Mouse (Mus musculus) stomach, postnatal 0 days (tissue): ENCODE data around the gene Car4. TPM values are rescaled to one million over a fixed set of nuclear protein-coding genes. Genes with fewer than 3 reads are reported as not detected.
A peak's percentile ranks its signal among the peaks of the same experiment; 100 is the strongest.

ENCODE experiments used
- ATAC-seq: fragments of 200-750 bp; cut with Nextera tagmentation; 2 replicates; pipeline ENCODE4 v1.8.0; 2017; ENCODE audit not compliant: low FRiP score, low TSS enrichment
- DNase-seq: peaks from one replicate; pipeline ENCODE4 v3.0.0-alpha.2; 2016; ENCODE audit warnings: low spot score
- H3K27ac ChIP-seq: fragments of 300-500 bp; sonication (generic); replicated peaks from 2 replicates; pipeline ENCODE4 v1.5.1; 2014; ENCODE audit warnings: mild to moderate bottlenecking, control low read depth
- H3K27me3 ChIP-seq: fragments of 300-500 bp; sonication (generic); 2 replicates; pipeline ENCODE4 v1.6.1; 2014; ENCODE audit warnings: low read length; ENCODE audit not compliant: control insufficient read depth, insufficient read depth
- H3K36me3 ChIP-seq: fragments of 300-500 bp; sonication (generic); 2 replicates; pipeline ENCODE4 v1.6.1; 2014; ENCODE audit warnings: low read length, mixed read lengths; ENCODE audit not compliant: control insufficient read depth, insufficient read depth
- H3K4me1 ChIP-seq: fragments of 300-500 bp; sonication (generic); replicated peaks from 2 replicates; pipeline ENCODE4 v1.6.1; 2014; ENCODE audit warnings: antibody characterized with exemption; ENCODE audit not compliant: control insufficient read depth, insufficient read depth
- H3K4me2 ChIP-seq: fragments of 300-500 bp; sonication (generic); replicated peaks from 2 replicates; pipeline ENCODE4 v1.6.1; 2014; ENCODE audit warnings: low read depth, mild to moderate bottlenecking, control low read depth, moderate library complexity
- H3K4me3 ChIP-seq: fragments of 300-500 bp; sonication (generic); 2 replicates; pipeline ENCODE4 v1.5.1; 2014; ENCODE audit warnings: low read depth, low read length, control low read depth
- H3K9ac ChIP-seq: fragments of 300-500 bp; sonication (generic); 2 replicates; pipeline ENCODE4 v1.6.1; 2014; ENCODE audit warnings: mild to moderate bottlenecking, low read length, control low read depth, mixed read lengths
- H3K9me3 ChIP-seq: fragments of 300-500 bp; sonication (generic); 2 replicates; pipeline ENCODE4 v1.6.1; 2016; ENCODE audit warnings: low read length; ENCODE audit not compliant: control insufficient read depth
- CTCF ChIP-seq: IDR thresholded peaks from 2 replicates; pipeline ENCODE4 v1.5.1; 2016; ENCODE audit warnings: antibody characterized with exemption, low read depth, mild to moderate bottlenecking, moderate library complexity
- EP300 ChIP-seq: optimal IDR thresholded peaks from 2 replicates; pipeline ENCODE3; 2016; ENCODE audit warnings: antibody characterized with exemption
- WGBS: fragments of 180-500 bp; shearing (Covaris S2); extraction: QIAGEN DNeasy Blood & Tissue Kit; methylation state at CpG from one replicate; pipeline ENCODE4 v1.1.7; 2014; 5-methylcytosine and 5-hydroxymethylcytosine counted together
- polyA plus RNA-seq: library from polyadenylated mRNA; unstranded; fragments of >200 nt; fragmentation: Nextera tagmentation; extraction: Ambion mirVana; gene quantifications from 2 replicates; pipeline ENCODE4 v1.2.1, GENCODE M21; 2015

Gene Car4
- polyA plus RNA-seq, 1 experiment from 2014 or later = 1.5 TPM

DNA sequence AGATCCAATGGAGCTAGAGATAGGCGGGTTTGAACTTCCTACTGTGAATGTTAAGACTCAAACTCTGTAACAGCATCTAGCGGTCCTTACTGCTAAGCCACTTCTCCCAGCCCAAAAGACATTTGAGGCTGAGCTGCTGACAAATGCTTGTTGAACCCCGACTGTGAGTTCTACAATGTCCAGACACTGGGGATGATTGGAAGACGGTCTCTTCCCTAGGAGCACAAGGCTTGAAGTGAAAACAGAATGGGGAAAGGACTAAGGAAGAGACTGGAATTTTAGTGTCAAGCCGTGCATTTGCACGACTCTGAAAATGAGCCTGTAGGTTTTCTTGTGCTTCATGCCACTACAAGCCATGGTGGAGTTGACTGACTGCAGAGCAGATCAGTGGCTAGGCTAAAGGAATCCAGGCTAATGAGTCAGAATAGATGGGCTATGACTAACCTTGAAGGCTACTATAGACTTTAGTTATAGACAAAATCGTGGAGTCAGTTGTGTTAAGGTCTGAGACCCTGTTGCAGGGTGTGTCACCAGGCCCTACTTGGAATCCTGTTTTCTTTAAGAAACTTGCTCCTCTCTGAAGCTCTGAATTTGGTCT, 40.8 kb upstream of the Car4 start:
- TF ChIP-seq CTCF (no peak), EP300 (no peak)
- H3K9me3 ChIP-seq = no peaks in the 10 kb centered on the region
- 0 out of 2 replicates have a peak, but pooled peaks cover 3% of the 10 kb centered on the region for H3K36me3 ChIP-seq
- no peaks in the 10 kb centered on the region for H3K4me1 ChIP-seq
- peak overlapping the region; percentile 87 for H3K4me2 ChIP-seq
- H3K4me3 ChIP-seq = peak overlapping the region; percentile 75
- no peaks in the 10 kb centered on the region for H3K27me3 ChIP-seq
- DNase-seq (no peak), ATAC-seq (no peak)
- H3K9ac ChIP-seq = 0 out of 2 replicates have a peak overlapping the region, but pooled peaks have one; percentile 27
- no peak overlapping the region for H3K27ac ChIP-seq
- 56% methylated on average over 7 of the region's 7 CpGs for WGBS

DNA sequence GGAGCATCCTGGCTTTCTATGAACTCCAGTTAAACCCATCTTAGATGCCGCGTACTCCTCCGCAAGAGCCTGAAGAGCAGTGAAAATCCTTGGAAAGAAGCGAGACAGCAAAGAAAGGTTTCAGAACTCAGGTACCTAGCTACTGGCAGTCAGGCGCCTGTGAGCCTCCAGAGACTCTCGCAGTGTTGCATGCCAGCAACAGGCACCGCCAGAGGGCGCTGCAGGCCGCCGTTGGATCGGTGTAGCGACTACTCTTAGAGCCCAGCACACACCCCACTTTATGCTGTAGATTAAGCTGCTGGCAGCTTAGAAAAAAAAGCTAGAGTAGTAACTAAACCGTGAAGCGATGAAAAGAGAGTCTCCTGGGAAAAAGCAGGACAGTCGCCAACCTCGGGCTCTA, 39.2 kb upstream of the Car4 start:
- peak; percentile 97 for TF ChIP-seq CTCF
- no peak for TF ChIP-seq EP300
- Histone ChIP-seq H3K4me2 (peak overlapping the region; percentile 32; the same call in 1 of the 2 replicates), H3K9ac (no peak overlapping the region), H3K9me3 (no peaks in the 10 kb centered on the region), H3K4me3 (no peak overlapping the region), H3K27ac (no peak overlapping the region), H3K36me3 (0 out of 2 replicates have a peak, but pooled peaks cover under 1% of the 10 kb centered on the region), H3K27me3 (no peaks in the 10 kb centered on the region), H3K4me1 (no peaks in the 10 kb centered on the region)
- DNase-seq (peak; percentile 90), ATAC-seq (peak; percentile 81; the same call in 1 of the 2 replicates)
- WGBS = 3% methylated on average over 16 of the region's 16 CpGs

DNA sequence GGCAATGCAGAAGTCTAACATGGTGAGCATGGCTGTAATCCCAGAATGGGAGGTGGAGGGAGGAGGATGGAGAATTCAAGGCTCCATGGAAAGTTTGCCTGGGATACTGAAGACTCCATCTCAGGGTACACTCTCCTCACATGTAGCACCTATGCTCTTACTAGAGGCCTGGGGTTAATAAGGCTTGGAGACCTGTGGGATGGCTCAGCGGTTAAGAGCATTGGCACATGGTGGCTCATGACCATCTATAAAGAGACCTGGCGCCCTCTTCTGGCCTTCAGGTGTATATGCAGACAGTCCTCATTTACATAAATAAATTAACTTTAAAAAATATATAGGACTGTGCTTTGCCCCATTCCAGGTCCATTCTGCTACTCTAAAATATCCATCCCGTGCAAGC, 38.3 kb upstream of the Car4 start:
- TF ChIP-seq EP300 (no peak), CTCF (peak; percentile 68)
- Histone ChIP-seq H3K4me3 (no peak overlapping the region), H3K9me3 (no peaks in the 10 kb centered on the region), H3K9ac (no peak overlapping the region), H3K4me1 (no peaks in the 10 kb centered on the region), H3K27me3 (no peaks in the 10 kb centered on the region), H3K4me2 (no peak overlapping the region), H3K36me3 (no peaks in the 10 kb centered on the region), H3K27ac (no peak overlapping the region)
- DNase-seq (peak; percentile 34), ATAC-seq (no peak)
- 43% methylated on average over 3 of the region's 3 CpGs for WGBS

DNA sequence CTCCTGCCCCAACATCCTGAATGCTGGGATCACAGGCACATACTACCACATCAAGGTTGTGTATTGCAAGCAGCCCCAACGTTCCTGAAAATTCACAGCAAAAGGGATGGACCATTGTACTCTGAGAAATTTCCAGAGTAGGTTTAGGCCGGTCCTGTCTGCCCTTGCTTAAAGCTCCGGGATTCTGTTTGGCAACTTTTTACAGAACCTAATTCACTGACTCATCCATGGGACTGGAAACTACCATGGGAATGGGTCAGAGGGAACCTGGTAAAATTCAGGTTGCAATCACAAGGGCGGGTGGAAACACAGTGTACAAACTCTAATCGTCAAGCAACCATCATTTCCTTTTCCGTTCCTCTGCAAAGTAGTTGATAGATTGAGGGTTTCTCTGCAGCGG, 37.6 kb upstream of the Car4 start:
- no peaks in the 10 kb centered on the region for H3K9me3 ChIP-seq
- H3K4me1 ChIP-seq = no peaks in the 10 kb centered on the region
- H3K36me3 ChIP-seq = no peaks in the 10 kb centered on the region
- H3K4me2 ChIP-seq = no peak overlapping the region
- WGBS = 61% methylated on average over 7 of the region's 7 CpGs
- H3K4me3 ChIP-seq = no peak overlapping the region
- no peak overlapping the region for H3K27ac ChIP-seq
- no peak overlapping the region for H3K9ac ChIP-seq
- ATAC-seq = no peak
- no peaks in the 10 kb centered on the region for H3K27me3 ChIP-seq
- TF ChIP-seq CTCF = no peak
- TF ChIP-seq EP300 = no peak
- no peak for DNase-seq

DNA sequence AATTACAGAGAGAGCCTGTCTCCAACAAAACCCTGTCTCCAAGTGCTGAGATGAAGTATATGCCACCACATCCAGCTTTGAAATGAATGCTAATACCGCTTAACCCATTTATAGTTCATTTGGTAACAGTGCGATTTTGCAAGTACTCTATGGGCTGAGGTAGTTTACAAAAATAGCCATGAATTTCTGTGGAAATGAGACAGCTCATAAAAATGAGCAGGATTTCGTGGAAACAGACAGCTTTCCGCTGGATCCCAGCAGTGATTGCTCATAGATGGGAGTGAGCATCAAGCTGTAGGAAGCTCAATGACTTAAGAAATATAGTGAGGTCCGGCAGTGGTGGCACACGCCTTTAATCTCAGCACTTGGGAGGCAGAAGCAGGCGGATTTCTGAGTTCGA, 36.6 kb upstream of the Car4 start:
- TF ChIP-seq CTCF (no peak), EP300 (no peak)
- 85% methylated on average over 8 of the region's 8 CpGs for WGBS
- Histone ChIP-seq H3K27me3 (no peaks in the 10 kb centered on the region), H3K27ac (no peak overlapping the region), H3K4me1 (no peaks in the 10 kb centered on the region), H3K9ac (no peak overlapping the region), H3K9me3 (no peaks in the 10 kb centered on the region), H3K4me3 (no peak overlapping the region), H3K36me3 (no peaks in the 10 kb centered on the region), H3K4me2 (no peak overlapping the region)
- no peak for ATAC-seq
- no peak for DNase-seq

DNA sequence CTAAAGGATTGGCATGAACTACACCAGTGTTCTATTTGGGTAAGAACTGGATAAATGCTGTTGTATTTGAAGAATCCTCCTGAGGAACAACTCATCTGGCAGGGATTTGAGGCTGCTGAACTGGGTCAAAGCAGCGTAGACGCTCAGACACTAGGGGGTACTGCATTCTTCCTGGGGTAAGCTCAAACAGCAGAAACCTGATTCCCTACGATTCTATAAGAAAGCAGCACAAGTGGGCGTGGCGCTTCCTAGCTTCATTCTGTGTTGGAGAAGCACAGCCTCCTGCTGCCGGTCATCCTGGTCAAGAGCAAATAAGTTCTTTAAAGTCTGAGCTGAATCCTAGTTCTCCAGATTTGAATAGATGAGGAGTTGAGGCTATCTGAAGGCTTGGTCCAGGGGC, 25.3 kb upstream of the Car4 start:
- Histone ChIP-seq H3K27me3 (no peaks in the 10 kb centered on the region), H3K9ac (no peak overlapping the region), H3K4me3 (no peak overlapping the region), H3K36me3 (no peaks in the 10 kb centered on the region), H3K4me1 (no peaks in the 10 kb centered on the region), H3K9me3 (no peaks in the 10 kb centered on the region), H3K27ac (no peak overlapping the region), H3K4me2 (no peak overlapping the region)
- ATAC-seq (no peak), DNase-seq (no peak)
- WGBS = 15% methylated on average over 6 of the region's 6 CpGs
- TF ChIP-seq EP300 = no peak
- TF ChIP-seq CTCF = no peak
